Mouse (Mus musculus): ENCODE results near the gene Insyn1.

The Insyn1 gene

GRCm38 (mm10) chr9:58487851-58488801 lies at the start of gene Insyn1:
Gene Insyn1 (plus strand): TSS chr9:58488603.
- DNase-seq (ENCODE audit: low read depth, low spot score): peak; percentile 48

GRCm38 (mm10) chr9:58438921-58439396 lies 49.4 kb upstream of the Insyn1 start:
- no peak for DNase-seq (ENCODE audit: low read depth, low spot score)

GRCm38 (mm10) chr9:58440100-58440499 lies 48.3 kb upstream of the Insyn1 start:
- no peak for DNase-seq (ENCODE audit: low read depth, low spot score)

- no peak for DNase-seq (ENCODE audit: low read depth, low spot score)
These were observed 47.8 kb upstream of the Insyn1 start for GRCm38 (mm10) chr9:58440614-58441013.

GRCm38 (mm10) chr9:58441351-58442104 lies 46.9 kb upstream of the Insyn1 start:
- no peak for DNase-seq (ENCODE audit: low read depth, low spot score)

GRCm38 (mm10) chr9:58442105-58443010 lies 46.0 kb upstream of the Insyn1 start:
- no peak for DNase-seq (ENCODE audit: low read depth, low spot score)

- no peak for DNase-seq (ENCODE audit: low read depth, low spot score)
These were observed 45.3 kb upstream of the Insyn1 start for GRCm38 (mm10) chr9:58443061-58443460.

- DNase-seq (ENCODE audit: low read depth, low spot score): no peak
These were observed 41.6 kb upstream of the Insyn1 start for GRCm38 (mm10) chr9:58446829-58447228.

GRCm38 (mm10) chr9:58447997-58448595 lies 40.3 kb upstream of the Insyn1 start:
- DNase-seq (ENCODE audit: low read depth, low spot score): no peak

GRCm38 (mm10) chr9:58449526-58449925 lies 38.9 kb upstream of the Insyn1 start:
- DNase-seq (ENCODE audit: low read depth, low spot score): no peak

- DNase-seq (ENCODE audit: low read depth, low spot score): no peak
These were observed 34.5 kb upstream of the Insyn1 start for GRCm38 (mm10) chr9:58453791-58454378.

GRCm38 (mm10) chr9:58454886-58455285 lies 33.5 kb upstream of the Insyn1 start:
- no peak for DNase-seq (ENCODE audit: low read depth, low spot score)

- DNase-seq (ENCODE audit: low read depth, low spot score): no peak
These were observed 32.6 kb upstream of the Insyn1 start for GRCm38 (mm10) chr9:58455798-58456197.

GRCm38 (mm10) chr9:58457481-58457955 lies 30.9 kb upstream of the Insyn1 start:
- DNase-seq (ENCODE audit: low read depth, low spot score): no peak

- DNase-seq (ENCODE audit: low read depth, low spot score): no peak
These were observed 30.1 kb upstream of the Insyn1 start for GRCm38 (mm10) chr9:58458341-58458740.

GRCm38 (mm10) chr9:58458856-58459553 lies 29.4 kb upstream of the Insyn1 start:
- no peak for DNase-seq (ENCODE audit: low read depth, low spot score)

GRCm38 (mm10) chr9:58467345-58468025 lies 20.9 kb upstream of the Insyn1 start:
- no peak for DNase-seq (ENCODE audit: low read depth, low spot score)

GRCm38 (mm10) chr9:58470466-58470865 lies 17.9 kb upstream of the Insyn1 start:
- DNase-seq (ENCODE audit: low read depth, low spot score): no peak

GRCm38 (mm10) chr9:58473211-58473815 lies 15.1 kb upstream of the Insyn1 start:
- DNase-seq (ENCODE audit: low read depth, low spot score): no peak

All from forelimb bud, embryonic 11.5 days (tissue).